Mouse (Mus musculus): ENCODE measurements around the gene Kit. TPM values are rescaled to one million over a fixed set of nuclear protein-coding genes. Genes with fewer than 3 reads are reported as not detected.

Gene Kit
- total and polyA plus RNA-seq, 3 experiments: 2.2 to 5.4 (median 2.8) TPM

- Histone ChIP-seq H3K4me1 (ENCODE audit: control insufficient read depth, insufficient read depth, low read length) (no peaks in the 10 kb centered on the region), H3K4me3 (no peak overlapping the region), H3K9ac (ENCODE audit: low read depth, low read length) (no peak overlapping the region), H3K27me3 (ENCODE audit: control insufficient read depth, insufficient read depth, low read length) (no peaks in the 10 kb centered on the region), H3K79me2 (replicated peaks; ENCODE audit: control insufficient read depth, insufficient read depth, low read length) (no peaks in the 10 kb centered on the region), H3K36me3 (ENCODE audit: control insufficient read depth, insufficient read depth, low read length) (no peaks in the 10 kb centered on the region), H3K27ac (no peak overlapping the region)
- DNase-seq: no peak
- no peak for TF ChIP-seq EP300 (IDR thresholded peaks at IDR 0.05; ENCODE audit: insufficient read depth, low read depth, low read length)
- no peak for TF ChIP-seq POLR2A (IDR thresholded peaks at IDR 0.05; ENCODE audit: insufficient read depth, low read depth, low read length)
- TF ChIP-seq CTCF (IDR thresholded peaks at IDR 0.05): no peak
- intact Hi-C loops (cut with DNase I): no loop called here
- 72% methylated on average over 8 of the region's 8 CpGs for whole genome bisulfite sequencing
These were observed 51.6 kb downstream of the Kit start for GRCm38 (mm10) chr5:75626284-75626683.

DNA sequence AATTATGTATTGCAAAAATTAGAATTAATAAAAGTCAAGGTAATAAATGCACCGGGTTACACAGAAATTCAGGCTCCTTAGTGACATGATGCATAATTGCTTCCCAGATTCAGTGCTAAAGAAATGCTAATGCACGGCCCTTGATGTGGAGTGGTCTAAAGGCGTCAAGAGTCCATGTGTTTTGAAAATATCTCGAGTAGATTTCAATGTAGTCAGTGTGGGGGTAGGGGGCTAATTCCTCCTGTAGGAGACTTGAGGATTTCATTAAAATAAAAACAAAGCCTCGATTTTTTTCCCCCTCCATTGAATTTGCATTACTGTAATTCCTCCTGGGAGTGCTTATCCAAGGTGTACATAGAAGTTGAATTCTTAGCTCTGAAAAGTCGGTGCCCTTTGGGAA lies 52.0 kb downstream of the Kit start:
- WGBS: 84% methylated on average over 6 of the region's 6 CpGs
- H3K36me3 ChIP-seq (ENCODE audit: control insufficient read depth, insufficient read depth, low read length): no peaks in the 10 kb centered on the region
- H3K4me1 ChIP-seq (ENCODE audit: control insufficient read depth, insufficient read depth, low read length): no peaks in the 10 kb centered on the region
- no peak overlapping the region for H3K27ac ChIP-seq
- H3K4me3 ChIP-seq: no peak overlapping the region
- H3K9ac ChIP-seq (ENCODE audit: low read depth, low read length): no peak overlapping the region
- no peaks in the 10 kb centered on the region for H3K79me2 ChIP-seq (replicated peaks; ENCODE audit: control insufficient read depth, insufficient read depth, low read length)
- no peaks in the 10 kb centered on the region for H3K27me3 ChIP-seq (ENCODE audit: control insufficient read depth, insufficient read depth, low read length)
- TF ChIP-seq POLR2A (IDR thresholded peaks at IDR 0.05; ENCODE audit: insufficient read depth, low read depth, low read length): no peak
- no peak for TF ChIP-seq EP300 (IDR thresholded peaks at IDR 0.05; ENCODE audit: insufficient read depth, low read depth, low read length)
- TF ChIP-seq CTCF (IDR thresholded peaks at IDR 0.05): no peak
- DNase-seq: no peak
- intact Hi-C loops (cut with DNase I): no loop called here

GRCm38 (mm10) chr5:75632257-75632656 lies 57.5 kb downstream of the Kit start:
- intact Hi-C loops (cut with DNase I): no loop called here

GRCm38 (mm10) chr5:75632846-75633640 lies 58.3 kb downstream of the Kit start:
- Histone ChIP-seq H3K27me3 (ENCODE audit: control insufficient read depth, insufficient read depth, low read length) (no peaks in the 10 kb centered on the region), H3K4me1 (ENCODE audit: control insufficient read depth, insufficient read depth, low read length) (no peaks in the 10 kb centered on the region), H3K9ac (ENCODE audit: low read depth, low read length) (no peak overlapping the region), H3K27ac (no peak overlapping the region), H3K79me2 (replicated peaks; ENCODE audit: control insufficient read depth, insufficient read depth, low read length) (no peaks in the 10 kb centered on the region), H3K4me3 (no peak overlapping the region), H3K36me3 (ENCODE audit: control insufficient read depth, insufficient read depth, low read length) (no peaks in the 10 kb centered on the region)
- intact Hi-C loops (cut with DNase I): no loop called here
- no peak for DNase-seq
- WGBS: 82% methylated on average over 18 of the region's 18 CpGs
- TF ChIP-seq POLR2A (IDR thresholded peaks at IDR 0.05; ENCODE audit: insufficient read depth, low read depth, low read length) (no peak), CTCF (IDR thresholded peaks at IDR 0.05) (no peak), EP300 (IDR thresholded peaks at IDR 0.05; ENCODE audit: insufficient read depth, low read depth, low read length) (no peak)

More at GRCm38 (mm10) chr5:75632257-75632656, 57.5 kb downstream of the Kit start:
- Histone ChIP-seq H3K27me3 (ENCODE audit: control insufficient read depth, insufficient read depth, low read length) (no peaks in the 10 kb centered on the region), H3K27ac (no peak overlapping the region), H3K4me1 (ENCODE audit: control insufficient read depth, insufficient read depth, low read length) (no peaks in the 10 kb centered on the region), H3K9ac (ENCODE audit: low read depth, low read length) (no peak overlapping the region), H3K36me3 (ENCODE audit: control insufficient read depth, insufficient read depth, low read length) (no peaks in the 10 kb centered on the region), H3K79me2 (replicated peaks; ENCODE audit: control insufficient read depth, insufficient read depth, low read length) (no peaks in the 10 kb centered on the region), H3K4me3 (no peak overlapping the region)
- WGBS: 61% methylated on average over 5 of the region's 5 CpGs
- no peak for DNase-seq
- no peak for TF ChIP-seq CTCF (IDR thresholded peaks at IDR 0.05)
- no peak for TF ChIP-seq POLR2A (IDR thresholded peaks at IDR 0.05; ENCODE audit: insufficient read depth, low read depth, low read length)
- no peak for TF ChIP-seq EP300 (IDR thresholded peaks at IDR 0.05; ENCODE audit: insufficient read depth, low read depth, low read length)

- no peaks in the 10 kb centered on the region for H3K27me3 ChIP-seq (ENCODE audit: control insufficient read depth, insufficient read depth, low read length)
- H3K27ac ChIP-seq: no peak overlapping the region
- WGBS: 91% methylated on average over 12 of the region's 12 CpGs
- intact Hi-C loops (cut with DNase I): no loop called here
- H3K79me2 ChIP-seq (replicated peaks; ENCODE audit: control insufficient read depth, insufficient read depth, low read length): no peaks in the 10 kb centered on the region
- H3K36me3 ChIP-seq (ENCODE audit: control insufficient read depth, insufficient read depth, low read length): no peaks in the 10 kb centered on the region
- no peaks in the 10 kb centered on the region for H3K4me1 ChIP-seq (ENCODE audit: control insufficient read depth, insufficient read depth, low read length)
- no peak overlapping the region for H3K9ac ChIP-seq (ENCODE audit: low read depth, low read length)
- no peak for TF ChIP-seq POLR2A (IDR thresholded peaks at IDR 0.05; ENCODE audit: insufficient read depth, low read depth, low read length)
- no peak for TF ChIP-seq EP300 (IDR thresholded peaks at IDR 0.05; ENCODE audit: insufficient read depth, low read depth, low read length)
- no peak for TF ChIP-seq CTCF (IDR thresholded peaks at IDR 0.05)
- H3K4me3 ChIP-seq: no peak overlapping the region
- DNase-seq: no peak
These were observed 60.7 kb downstream of the Kit start for GRCm38 (mm10) chr5:75635385-75635784.

- Histone ChIP-seq H3K27me3 (ENCODE audit: control insufficient read depth, insufficient read depth, low read length) (no peaks in the 10 kb centered on the region), H3K36me3 (ENCODE audit: control insufficient read depth, insufficient read depth, low read length) (no peaks in the 10 kb centered on the region), H3K27ac (no peak overlapping the region), H3K79me2 (replicated peaks; ENCODE audit: control insufficient read depth, insufficient read depth, low read length) (no peaks in the 10 kb centered on the region), H3K4me3 (no peak overlapping the region), H3K9ac (ENCODE audit: low read depth, low read length) (no peak overlapping the region), H3K4me1 (ENCODE audit: control insufficient read depth, insufficient read depth, low read length) (no peaks in the 10 kb centered on the region)
- intact Hi-C loops (cut with DNase I): no loop called here
- DNase-seq: no peak
- WGBS: 57% methylated on average over 11 of the region's 11 CpGs
- TF ChIP-seq EP300 (IDR thresholded peaks at IDR 0.05; ENCODE audit: insufficient read depth, low read depth, low read length) (no peak), POLR2A (IDR thresholded peaks at IDR 0.05; ENCODE audit: insufficient read depth, low read depth, low read length) (no peak), CTCF (IDR thresholded peaks at IDR 0.05) (no peak)
These were observed 65.9 kb downstream of the Kit start for GRCm38 (mm10) chr5:75640637-75641036.
